Mouse (Mus musculus) erythroblast, embryonic 14.5 days (primary cell): Measurements from ENCODE around the gene Psmd12. TPM values are rescaled to one million over a fixed set of nuclear protein-coding genes. Genes with fewer than 3 reads are reported as not detected.

Experiments
- H3K27me3 ChIP-seq: 2 replicates; pipeline ENCODE4 v1.6.1; 2012; ENCODE audit warnings: inconsistent platforms; ENCODE audit not compliant: control insufficient read depth
- H3K36me3 ChIP-seq: 2 replicates; pipeline ENCODE4 v1.6.1; 2012; ENCODE audit warnings: mild to moderate bottlenecking, inconsistent platforms; ENCODE audit not compliant: control insufficient read depth
- H3K4me1 ChIP-seq: 2 replicates; pipeline ENCODE4 v1.6.1; 2012; ENCODE audit warnings: inconsistent platforms; ENCODE audit not compliant: control insufficient read depth
- H3K4me3 ChIP-seq: replicated peaks from 2 replicates; pipeline ENCODE3; 2012; ENCODE audit warnings: moderate library complexity, mild to moderate bottlenecking, inconsistent platforms
- H3K9me3 ChIP-seq: 2 replicates; pipeline ENCODE4 v1.6.1; 2012; ENCODE audit warnings: low read length, inconsistent platforms, mixed read lengths; ENCODE audit not compliant: control insufficient read depth
- GATA1 ChIP-seq: IDR thresholded peaks from 2 replicates; pipeline ENCODE4 v1.6.1; 2012; ENCODE audit warnings: low read length, inconsistent platforms, mixed read lengths
- TAL1 ChIP-seq: IDR thresholded peaks from 3 replicates; pipeline ENCODE4 v1.6.1; 2012; ENCODE audit warnings: low read length, inconsistent platforms, mixed read lengths
- polyA plus RNA-seq: library from polyadenylated mRNA; stranded (reverse); fragments of >175 nt; gene quantifications from 2 replicates; pipeline ENCODE4 v1.2.3, GENCODE M21; 2012

Psmd12 gene
- polyA plus RNA-seq, 1 experiment = 4.4 TPM

DNA sequence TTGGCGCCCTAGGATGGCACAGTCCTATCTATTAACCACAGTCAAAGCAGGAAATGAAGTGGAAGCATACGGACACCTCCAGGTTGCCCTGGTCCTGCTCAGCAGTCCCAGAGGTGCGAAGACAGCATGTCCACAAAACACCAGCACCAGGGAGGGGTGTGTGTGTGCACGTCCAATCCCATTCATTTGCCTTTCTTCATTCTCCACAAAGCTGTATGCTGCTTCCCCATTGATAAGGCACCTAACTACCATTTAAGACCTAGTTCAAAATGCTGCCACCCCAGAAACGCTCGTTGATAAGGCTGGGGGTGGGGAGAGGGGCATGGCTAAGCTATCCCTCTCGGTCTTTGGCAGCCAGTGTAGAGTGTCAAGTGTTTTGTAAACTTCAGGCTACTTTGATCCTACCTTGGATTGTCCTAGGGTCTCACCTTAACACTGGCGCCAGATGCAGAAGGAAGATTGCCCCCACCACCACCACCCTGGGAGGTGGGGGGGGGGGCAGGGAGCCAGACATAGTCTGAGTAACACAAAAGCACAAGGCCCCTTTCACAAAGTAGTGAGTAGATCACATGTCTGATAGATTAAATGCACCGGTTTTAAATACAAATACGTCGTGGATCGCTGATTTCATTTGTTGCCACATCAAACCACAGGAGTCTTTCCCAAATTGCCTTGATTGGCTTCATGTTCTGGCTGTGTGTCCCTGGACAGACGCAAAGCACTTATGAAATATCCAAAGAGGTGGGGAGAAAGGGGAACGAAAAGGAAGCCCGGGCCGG, 10.8 kb upstream of the Psmd12 start:
- peak overlapping the region; percentile 74 for H3K4me3 ChIP-seq
- H3K9me3 ChIP-seq = no peaks in the 10 kb centered on the region
- TF ChIP-seq GATA1 (peak; percentile 77), TAL1 (peak; percentile 48; the same call in 2 of the 3 replicates)
- peaks cover 9% of the 10 kb centered on the region for H3K36me3 ChIP-seq
- H3K27me3 ChIP-seq = no peaks in the 10 kb centered on the region
- H3K4me1 ChIP-seq = peaks cover 76% of the 10 kb centered on the region

- peak overlapping the region; percentile 74 for H3K4me3 ChIP-seq
- peaks cover 73% of the 10 kb centered on the region for H3K4me1 ChIP-seq
- H3K36me3 ChIP-seq = peaks cover 6% of the 10 kb centered on the region
- no peaks in the 10 kb centered on the region for H3K27me3 ChIP-seq
- TF ChIP-seq GATA1 (no peak), TAL1 (no peak)
- no peaks in the 10 kb centered on the region for H3K9me3 ChIP-seq
These were observed 10.2 kb upstream of the Psmd12 start for GRCm38 (mm10) chr11:107469031-107469522.

- Histone ChIP-seq H3K9me3 (no peaks in the 10 kb centered on the region), H3K27me3 (no peaks in the 10 kb centered on the region), H3K4me3 (peak overlapping the region; percentile 74), H3K36me3 (peaks cover 4% of the 10 kb centered on the region), H3K4me1 (peaks cover 70% of the 10 kb centered on the region)
- no peak for TF ChIP-seq GATA1
- no peak for TF ChIP-seq TAL1
These were observed 9.5 kb upstream of the Psmd12 start for GRCm38 (mm10) chr11:107469523-107470371.

DNA sequence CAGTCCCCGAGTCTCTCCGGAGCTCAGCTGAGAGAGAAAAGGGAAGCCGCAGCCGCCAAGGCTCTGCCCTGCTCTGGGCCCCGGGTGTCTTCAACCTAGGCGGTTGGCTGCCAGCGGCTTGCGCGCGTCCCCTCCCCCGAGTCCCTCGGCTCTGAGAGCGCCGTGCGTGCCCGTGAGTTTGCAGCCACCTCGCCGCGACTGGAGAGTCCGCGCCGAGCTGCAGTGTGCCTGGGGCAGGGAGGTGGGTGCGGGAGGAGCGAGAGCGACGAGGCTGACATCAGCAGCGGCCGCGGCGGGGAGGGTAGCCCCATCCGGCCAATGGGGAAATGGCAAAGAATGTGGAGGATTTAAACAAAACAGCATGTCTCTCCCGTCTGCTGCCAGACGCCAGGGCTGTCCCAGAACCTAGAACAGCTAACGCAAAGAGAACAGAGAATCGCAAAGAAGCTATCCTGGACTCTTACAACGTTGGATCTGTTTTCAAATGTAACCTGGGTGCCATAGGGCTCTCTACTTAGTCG, 8.7 kb upstream of the Psmd12 start, which contains the start of gene Pitpnc1:
Gene Pitpnc1, minus strand, starts transcription at position 179 of the 521 bp plus-strand sequence.
- peaks cover 65% of the 10 kb centered on the region for H3K4me1 ChIP-seq
- no peak for TF ChIP-seq TAL1
- no peak for TF ChIP-seq GATA1
- no peaks in the 10 kb centered on the region for H3K27me3 ChIP-seq
- H3K36me3 ChIP-seq = peaks cover 4% of the 10 kb centered on the region
- peak within 1 kb of the TSS; percentile 74 for H3K4me3 ChIP-seq
- H3K9me3 ChIP-seq = no peaks in the 10 kb centered on the region

DNA sequence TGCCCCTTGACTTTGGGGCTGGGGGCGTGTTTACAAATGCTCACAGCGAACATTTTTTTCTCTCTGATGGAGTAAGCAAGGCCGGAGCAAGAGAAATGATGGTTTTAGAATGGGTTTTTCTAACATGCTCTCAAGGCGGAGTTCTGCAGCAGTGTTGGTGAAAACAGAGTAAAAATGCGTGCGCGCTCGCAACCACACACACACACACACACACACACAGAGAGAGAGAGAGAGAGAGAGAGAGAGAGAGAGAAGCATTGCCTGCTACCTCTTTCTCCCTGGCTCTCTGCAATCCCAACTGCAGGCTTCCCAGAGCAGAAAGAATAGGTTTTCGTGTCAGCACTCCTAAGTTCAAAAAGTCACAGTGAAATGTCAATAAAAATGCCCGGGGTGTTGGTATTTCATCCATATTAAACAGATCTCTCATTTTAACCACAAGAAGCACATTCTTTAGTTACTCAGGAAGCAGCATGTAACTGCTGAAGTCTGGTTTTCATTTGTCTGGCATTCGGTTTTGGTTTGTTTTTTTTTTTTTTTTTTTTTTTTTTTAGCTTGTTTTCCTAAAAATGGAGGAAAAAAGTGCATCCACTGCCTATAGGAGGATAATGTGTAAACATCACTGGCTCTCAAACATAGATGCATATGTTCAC, 8.1 kb upstream of the Psmd12 start:
- Histone ChIP-seq H3K36me3 (peaks cover 4% of the 10 kb centered on the region), H3K4me1 (peaks cover 60% of the 10 kb centered on the region), H3K27me3 (no peaks in the 10 kb centered on the region), H3K4me3 (peak overlapping the region; percentile 74), H3K9me3 (no peaks in the 10 kb centered on the region)
- TF ChIP-seq TAL1 (no peak), GATA1 (no peak)

DNA sequence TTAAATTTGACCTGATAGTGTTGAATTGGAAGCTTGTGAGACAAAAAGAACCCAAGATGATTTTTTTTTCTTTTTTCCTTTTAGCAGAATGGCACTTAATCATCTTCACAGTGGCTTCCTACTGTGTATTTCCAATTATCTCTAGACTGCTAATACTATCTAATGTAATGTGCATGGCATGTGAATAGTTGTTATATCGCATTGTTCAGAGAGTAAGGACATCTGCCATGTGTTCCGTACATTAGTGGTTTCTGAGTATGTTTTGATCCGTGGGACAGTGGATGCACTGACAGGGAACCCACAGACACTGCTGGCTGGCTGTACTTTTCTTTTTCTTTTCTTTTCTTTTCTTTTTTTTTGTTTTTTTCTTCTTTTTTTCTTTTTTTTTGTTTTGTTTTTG, 7.0 kb upstream of the Psmd12 start:
- no peaks in the 10 kb centered on the region for H3K9me3 ChIP-seq
- H3K4me1 ChIP-seq = peaks cover 49% of the 10 kb centered on the region
- TF ChIP-seq GATA1 = no peak
- TF ChIP-seq TAL1 = no peak
- no peak overlapping the region for H3K4me3 ChIP-seq
- H3K27me3 ChIP-seq = no peaks in the 10 kb centered on the region
- H3K36me3 ChIP-seq = no peaks in the 10 kb centered on the region

DNA sequence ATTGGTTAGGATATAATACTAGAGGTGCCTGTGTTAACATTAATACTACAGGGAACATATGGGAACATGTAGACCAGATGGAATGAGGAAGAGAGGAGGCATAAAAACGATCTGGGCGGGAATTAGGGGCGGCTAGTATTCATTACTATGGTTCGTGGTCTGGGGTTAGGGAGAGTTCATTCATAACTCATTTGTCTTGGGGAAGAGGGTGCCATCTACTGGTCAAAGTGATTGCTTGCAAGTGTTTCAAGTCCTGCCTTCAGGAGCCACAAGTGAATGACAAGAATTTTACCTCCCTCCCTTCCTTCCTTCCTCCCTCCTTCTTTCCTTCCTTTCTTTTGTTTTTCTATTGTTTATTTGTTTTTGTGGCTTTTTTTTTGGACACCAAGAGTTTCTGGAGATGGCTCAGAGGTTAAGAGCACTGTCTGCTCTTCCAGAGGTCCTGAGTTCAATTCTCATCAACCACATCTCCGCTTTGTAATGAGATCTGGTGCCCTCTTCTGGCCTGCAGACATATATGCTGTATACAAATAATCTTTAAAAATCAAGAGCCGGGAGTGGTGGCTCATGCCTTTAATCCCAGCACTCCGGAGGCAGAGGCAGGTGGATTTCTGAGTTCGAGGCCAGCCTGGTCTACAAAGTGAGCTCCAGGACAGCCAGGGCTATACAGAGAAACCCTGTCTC, 6.0 kb upstream of the Psmd12 start:
- H3K4me3 ChIP-seq = no peak overlapping the region
- TF ChIP-seq TAL1 (no peak), GATA1 (no peak)
- peaks cover 41% of the 10 kb centered on the region for H3K4me1 ChIP-seq
- no peaks in the 10 kb centered on the region for H3K27me3 ChIP-seq
- H3K9me3 ChIP-seq = no peaks in the 10 kb centered on the region
- H3K36me3 ChIP-seq = no peaks in the 10 kb centered on the region

DNA sequence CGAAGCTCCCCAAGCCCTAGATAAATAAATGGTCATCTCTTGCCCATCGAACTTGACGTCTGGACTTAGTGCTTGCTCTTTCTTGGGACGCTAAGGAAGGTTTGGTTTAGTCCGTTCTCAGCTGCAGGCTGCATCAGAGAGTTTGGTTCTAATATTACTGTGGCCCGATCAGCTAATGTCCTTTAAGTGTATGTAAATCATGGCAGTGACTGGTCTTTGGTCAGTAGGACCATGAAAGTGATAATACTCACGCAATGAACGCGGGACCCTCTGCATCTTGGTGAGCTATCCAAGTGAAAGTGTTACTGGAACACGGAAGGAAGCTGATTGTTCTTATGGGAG, 549 bp downstream of the Psmd12 start:
- peak overlapping the region; percentile 79 for H3K4me3 ChIP-seq
- H3K36me3 ChIP-seq = peaks cover 27% of the 10 kb centered on the region
- TF ChIP-seq GATA1 (no peak), TAL1 (no peak)
- H3K4me1 ChIP-seq = peaks cover 35% of the 10 kb centered on the region
- H3K9me3 ChIP-seq = no peaks in the 10 kb centered on the region
- H3K27me3 ChIP-seq = no peaks in the 10 kb centered on the region
